25 mouse cellular contexts compared by ENCODE assay signal in genomic region chr4:100595771-100596170, GRCm38 (mm10).
"Had no signal": no experiment of that assay in that cellular context is flagged by ENCODE, and none has a peak within 500 bp of the region (broad histone marks: within the 10 kb centered on the region; RNA-seq: fewer than 3 reads in every experiment).

No protein-coding gene starts in this region.

- H3K4me3 ChIP-seq: gastrocnemius, adult 2 months; heart, embryonic 10.5 days; heart, embryonic 12.5 days; intestine, embryonic 15.5 days; layer of hippocampus, adult 2 months; left cerebral cortex, adult 2 months; limb, embryonic 10.5 days; limb, embryonic 12.5 days; liver, embryonic 13.5 days; liver, embryonic 15.5 days had no signal

- H3K4me1 ChIP-seq: heart, embryonic 10.5 days; heart, embryonic 12.5 days; intestine, embryonic 15.5 days; liver, embryonic 13.5 days; liver, embryonic 15.5 days had no signal

- ATAC-seq: inflammation-experienced regulatory T-cells, adult 6 months; intestine, embryonic 15.5 days; intestine, postnatal 0 days; liver, postnatal 0 days had no signal

- H3K4me2 ChIP-seq: heart, embryonic 12.5 days; intestine, embryonic 15.5 days; limb, embryonic 12.5 days; liver, embryonic 11.5 days; liver, embryonic 13.5 days; liver, embryonic 15.5 days had no signal

- DNase-seq: gastrocnemius, adult 2 months; gastrocnemius, postnatal 10 days; gastrocnemius, postnatal 25 days; heart, adult 18-20 months; heart, postnatal 10 days; heart, postnatal 4 days; kidney, adult 18-20 months; kidney, adult 8-10 months; kidney, postnatal 10 days; kidney, postnatal 25 days; kidney, postnatal 4 days; liver; liver, embryonic 13.5 days; liver, postnatal 0 days had no signal

- H3K9ac ChIP-seq: heart, embryonic 12.5 days; intestine, embryonic 15.5 days; limb, embryonic 12.5 days; liver, embryonic 13.5 days; liver, embryonic 15.5 days; liver, postnatal 0 days had no signal

- H3K27me3 ChIP-seq: intestine, embryonic 15.5 days; limb, embryonic 12.5 days; liver, embryonic 13.5 days; liver, embryonic 15.5 days had no signal

- H3K27ac ChIP-seq: gastrocnemius, adult 2 months; heart, embryonic 10.5 days; intestine, embryonic 15.5 days; left cerebral cortex, adult 2 months; limb, embryonic 10.5 days; limb, embryonic 12.5 days; liver, embryonic 13.5 days; liver, embryonic 15.5 days had no signal

- H3K9me3 ChIP-seq: heart, embryonic 10.5 days; heart, embryonic 12.5 days; intestine, embryonic 15.5 days; limb, embryonic 10.5 days; limb, embryonic 12.5 days; liver, embryonic 13.5 days had no signal

- H3K36me3 ChIP-seq: heart, embryonic 10.5 days; heart, embryonic 12.5 days; intestine, embryonic 15.5 days; limb, embryonic 10.5 days; limb, embryonic 12.5 days; liver, embryonic 13.5 days; liver, embryonic 15.5 days had no signal
